Mouse (Mus musculus): ENCODE measurements at regions not wholly inside any gene's neighbourhood (a gene's known extent, or its start where the extent isn't known, plus 50 kb on each side); places are given as distances from the start of the nearest gene placed in this dataset.

GRCm38 (mm10) chr14:64575954-64576353, 471.9 kb downstream of the Prss52 start:
- 60% methylated on average over 4 of the region's 4 CpGs for WGBS
- no peak for DNase-seq
- H3K27me3 ChIP-seq (replicated peaks; ENCODE audit: control insufficient read depth, insufficient read depth, low read length) = peaks cover 1% of the 10 kb centered on the region; the same call in 1 of the 2 replicates
- H3K4me3 ChIP-seq (ENCODE audit: insufficient read depth, low read depth, low read length) = no peak overlapping the region
- H3K4me1 ChIP-seq (ENCODE audit: control insufficient read depth, insufficient read depth, low read length) = no peaks in the 10 kb centered on the region
- TF ChIP-seq POLR2A (IDR thresholded peaks at IDR 0.05; ENCODE audit: low read depth, low read length) (no peak), CTCF (conservative IDR thresholded peaks at IDR 0.05; ENCODE audit: insufficient read depth, insufficient read length, low read depth, low read length) (no peak)
- no peaks in the 10 kb centered on the region for H3K36me3 ChIP-seq (ENCODE audit: control insufficient read depth, insufficient read depth, low read length)
- H3K27ac ChIP-seq (ENCODE audit: insufficient read depth, low read depth, low read length) = no peak overlapping the region

- Histone ChIP-seq H3K4me3 (ENCODE audit: insufficient read depth, low read depth, low read length) (no peak overlapping the region), H3K27me3 (replicated peaks; ENCODE audit: control insufficient read depth, insufficient read depth, low read length) (peaks cover 1% of the 10 kb centered on the region; the same call in 1 of the 2 replicates), H3K4me1 (ENCODE audit: control insufficient read depth, insufficient read depth, low read length) (no peaks in the 10 kb centered on the region), H3K36me3 (ENCODE audit: control insufficient read depth, insufficient read depth, low read length) (no peaks in the 10 kb centered on the region), H3K27ac (ENCODE audit: insufficient read depth, low read depth, low read length) (no peak overlapping the region)
- TF ChIP-seq CTCF (conservative IDR thresholded peaks at IDR 0.05; ENCODE audit: insufficient read depth, insufficient read length, low read depth, low read length) = no peak
- no peak for TF ChIP-seq POLR2A (IDR thresholded peaks at IDR 0.05; ENCODE audit: low read depth, low read length)
- no peak for DNase-seq
- 72% methylated on average over 4 of the region's 4 CpGs for WGBS
Observed at GRCm38 (mm10) chr14:64580086-64580485, 476.0 kb downstream of the Prss52 start.

GRCm38 (mm10) chr14:64580862-64581261, 476.8 kb downstream of the Prss52 start:
- TF ChIP-seq CTCF (conservative IDR thresholded peaks at IDR 0.05; ENCODE audit: insufficient read depth, insufficient read length, low read depth, low read length) (no peak), POLR2A (IDR thresholded peaks at IDR 0.05; ENCODE audit: low read depth, low read length) (no peak)
- Histone ChIP-seq H3K36me3 (ENCODE audit: control insufficient read depth, insufficient read depth, low read length) (no peaks in the 10 kb centered on the region), H3K27ac (ENCODE audit: insufficient read depth, low read depth, low read length) (no peak overlapping the region), H3K27me3 (replicated peaks; ENCODE audit: control insufficient read depth, insufficient read depth, low read length) (peaks cover 3% of the 10 kb centered on the region), H3K4me3 (ENCODE audit: insufficient read depth, low read depth, low read length) (no peak overlapping the region), H3K4me1 (ENCODE audit: control insufficient read depth, insufficient read depth, low read length) (no peaks in the 10 kb centered on the region)
- WGBS = 31% methylated on average over 6 of the region's 6 CpGs
- DNase-seq = no peak

- H3K36me3 ChIP-seq (ENCODE audit: control insufficient read depth, insufficient read depth, low read length) = no peaks in the 10 kb centered on the region
- peaks cover 3% of the 10 kb centered on the region for H3K27me3 ChIP-seq (replicated peaks; ENCODE audit: control insufficient read depth, insufficient read depth, low read length)
- H3K27ac ChIP-seq (ENCODE audit: insufficient read depth, low read depth, low read length) = no peak overlapping the region
- no peak for DNase-seq
- no peak for TF ChIP-seq POLR2A (IDR thresholded peaks at IDR 0.05; ENCODE audit: low read depth, low read length)
- TF ChIP-seq CTCF (conservative IDR thresholded peaks at IDR 0.05; ENCODE audit: insufficient read depth, insufficient read length, low read depth, low read length) = no peak
- H3K4me3 ChIP-seq (ENCODE audit: insufficient read depth, low read depth, low read length) = no peak overlapping the region
- no peaks in the 10 kb centered on the region for H3K4me1 ChIP-seq (ENCODE audit: control insufficient read depth, insufficient read depth, low read length)
- 18% methylated on average over 7 of the region's 7 CpGs for WGBS
Observed at GRCm38 (mm10) chr14:64581705-64582104, 477.6 kb downstream of the Prss52 start.

- Histone ChIP-seq H3K4me1 (ENCODE audit: control insufficient read depth, insufficient read depth, low read length) (no peaks in the 10 kb centered on the region), H3K27me3 (replicated peaks; ENCODE audit: control insufficient read depth, insufficient read depth, low read length) (peaks cover 5% of the 10 kb centered on the region), H3K4me3 (ENCODE audit: insufficient read depth, low read depth, low read length) (no peak overlapping the region), H3K36me3 (ENCODE audit: control insufficient read depth, insufficient read depth, low read length) (no peaks in the 10 kb centered on the region), H3K27ac (ENCODE audit: insufficient read depth, low read depth, low read length) (no peak overlapping the region)
- no peak for TF ChIP-seq POLR2A (IDR thresholded peaks at IDR 0.05; ENCODE audit: low read depth, low read length)
- TF ChIP-seq CTCF (conservative IDR thresholded peaks at IDR 0.05; ENCODE audit: insufficient read depth, insufficient read length, low read depth, low read length) = no peak
- WGBS = 31% methylated on average over 4 of the region's 4 CpGs
- DNase-seq = no peak
Observed at GRCm38 (mm10) chr14:64582822-64583221, 478.7 kb downstream of the Prss52 start.

- Histone ChIP-seq H3K27ac (ENCODE audit: insufficient read depth, low read depth, low read length) (no peak overlapping the region), H3K27me3 (replicated peaks; ENCODE audit: control insufficient read depth, insufficient read depth, low read length) (peaks cover 5% of the 10 kb centered on the region), H3K36me3 (ENCODE audit: control insufficient read depth, insufficient read depth, low read length) (no peaks in the 10 kb centered on the region), H3K4me3 (ENCODE audit: insufficient read depth, low read depth, low read length) (no peak overlapping the region), H3K4me1 (ENCODE audit: control insufficient read depth, insufficient read depth, low read length) (no peaks in the 10 kb centered on the region)
- WGBS = 54% methylated on average over 5 of the region's 5 CpGs
- TF ChIP-seq CTCF (conservative IDR thresholded peaks at IDR 0.05; ENCODE audit: insufficient read depth, insufficient read length, low read depth, low read length) (no peak), POLR2A (IDR thresholded peaks at IDR 0.05; ENCODE audit: low read depth, low read length) (no peak)
- no peak for DNase-seq
Observed at GRCm38 (mm10) chr14:64584221-64584620, 480.1 kb downstream of the Prss52 start.

GRCm38 (mm10) chr14:64585081-64585470, 481.0 kb downstream of the Prss52 start:
- H3K27ac ChIP-seq (ENCODE audit: insufficient read depth, low read depth, low read length) = no peak overlapping the region
- DNase-seq = no peak
- H3K36me3 ChIP-seq (ENCODE audit: control insufficient read depth, insufficient read depth, low read length) = no peaks in the 10 kb centered on the region
- WGBS = 14% methylated on average over 5 of the region's 5 CpGs
- H3K4me1 ChIP-seq (ENCODE audit: control insufficient read depth, insufficient read depth, low read length) = no peaks in the 10 kb centered on the region
- H3K4me3 ChIP-seq (ENCODE audit: insufficient read depth, low read depth, low read length) = no peak overlapping the region
- no peak for TF ChIP-seq POLR2A (IDR thresholded peaks at IDR 0.05; ENCODE audit: low read depth, low read length)
- TF ChIP-seq CTCF (conservative IDR thresholded peaks at IDR 0.05; ENCODE audit: insufficient read depth, insufficient read length, low read depth, low read length) = no peak
- peaks cover 5% of the 10 kb centered on the region for H3K27me3 ChIP-seq (replicated peaks; ENCODE audit: control insufficient read depth, insufficient read depth, low read length)

Measured in kidney, adult 2 months (tissue).